Mouse (Mus musculus) neural tube, embryonic 11.5 days (tissue): ENCODE data around the gene Cdk13. TPM values are rescaled to one million over a fixed set of nuclear protein-coding genes. Genes with fewer than 3 reads are reported as not detected.

Experiments used
- ATAC-seq: fragments of 200-750 bp; cut with Nextera tagmentation; 2 replicates; pipeline ENCODE4 v1.8.0; 2017; ENCODE audit warnings: moderate number of reproducible peaks, mild to moderate bottlenecking, moderate TSS enrichment, moderate library complexity; ENCODE audit not compliant: insufficient read depth, low FRiP score, low TSS enrichment
- DNase-seq: peaks from one replicate; pipeline ENCODE4 v3.0.0-alpha.2; 2015; ENCODE audit warnings: low spot score
- H3K27ac ChIP-seq: fragments of 300-500 bp; sonication (generic); 2 replicates; pipeline ENCODE4 v1.5.1; 2014; ENCODE audit warnings: low read depth, mild to moderate bottlenecking, low read length
- H3K27me3 ChIP-seq: fragments of 300-500 bp; sonication (generic); 2 replicates; pipeline ENCODE4 v1.6.1; 2014; ENCODE audit warnings: mild to moderate bottlenecking, low read length, mixed read lengths; ENCODE audit not compliant: control insufficient read depth, insufficient read depth
- H3K36me3 ChIP-seq: fragments of 300-500 bp; sonication (generic); 2 replicates; pipeline ENCODE4 v1.6.1; 2014; ENCODE audit warnings: mild to moderate bottlenecking, low read length, moderate library complexity, mixed read lengths; ENCODE audit not compliant: control insufficient read depth, insufficient read depth
- H3K4me1 ChIP-seq: fragments of 300-500 bp; sonication (generic); 2 replicates; pipeline ENCODE4 v1.6.1; 2014; ENCODE audit warnings: low read length, mixed read lengths; ENCODE audit not compliant: control insufficient read depth, insufficient read depth
- H3K4me2 ChIP-seq: fragments of 300-500 bp; sonication (generic); 2 replicates; pipeline ENCODE4 v1.6.1; 2014; ENCODE audit warnings: low read depth, mild to moderate bottlenecking, moderate library complexity
- H3K4me3 ChIP-seq: fragments of 300-500 bp; sonication (generic); 2 replicates; pipeline ENCODE4 v1.5.1; 2014; ENCODE audit warnings: low read depth, low read length
- H3K9ac ChIP-seq: fragments of 300-500 bp; sonication (generic); 2 replicates; pipeline ENCODE4 v1.6.1; 2014; ENCODE audit warnings: mild to moderate bottlenecking, low read length
- H3K9me3 ChIP-seq: fragments of 300-500 bp; sonication (generic); 2 replicates; pipeline ENCODE4 v1.6.1; 2016; ENCODE audit warnings: low read length; ENCODE audit not compliant: control insufficient read depth
- WGBS: fragments of 180-500 bp; shearing (Covaris S2); extraction: QIAGEN DNeasy Blood & Tissue Kit; methylation state at CpG from one replicate; pipeline ENCODE4 v1.1.7; 2014; 5-methylcytosine and 5-hydroxymethylcytosine counted together
- polyA plus RNA-seq: library from polyadenylated mRNA; unstranded; fragments of >200 nt; fragmentation: Nextera tagmentation; extraction: Ambion mirVana; gene quantifications from 2 replicates; pipeline ENCODE4 v1.2.1, GENCODE M21; 2014

The Cdk13 gene
- polyA plus RNA-seq, 1 experiment from 2014 or later: 20.9 TPM

DNA sequence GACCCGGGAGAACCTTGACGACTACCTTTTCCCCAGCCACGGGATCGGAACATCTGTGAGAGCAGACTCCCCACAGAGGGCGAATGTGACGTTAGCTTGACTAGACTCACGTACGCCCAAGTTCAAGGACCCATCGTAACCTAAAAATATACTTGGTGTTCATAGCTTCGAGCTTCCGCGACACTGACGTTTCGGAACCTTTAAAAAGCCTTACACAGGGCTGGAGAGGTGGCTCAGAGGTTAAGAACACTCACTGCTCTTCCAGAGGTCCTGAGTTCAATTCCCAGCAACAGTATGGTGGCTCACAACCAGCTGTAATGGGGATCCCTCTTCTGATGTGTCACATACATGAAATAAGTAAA is 698 bp upstream of the Cdk13 start:
- under 1% methylated on average over 14 of the region's 14 CpGs for WGBS
- peaks cover 4% of the 10 kb centered on the region for H3K4me1 ChIP-seq
- H3K27ac ChIP-seq: peak overlapping the region; percentile 81
- no peaks in the 10 kb centered on the region for H3K27me3 ChIP-seq
- H3K36me3 ChIP-seq: no peaks in the 10 kb centered on the region
- H3K4me3 ChIP-seq: peak overlapping the region; percentile 99
- no peaks in the 10 kb centered on the region for H3K9me3 ChIP-seq
- peak overlapping the region; percentile 54 for H3K4me2 ChIP-seq
- H3K9ac ChIP-seq: peak overlapping the region; percentile 94
- peak; percentile 2; the same call in 1 of the 2 replicates for ATAC-seq
- no peak for DNase-seq

DNA sequence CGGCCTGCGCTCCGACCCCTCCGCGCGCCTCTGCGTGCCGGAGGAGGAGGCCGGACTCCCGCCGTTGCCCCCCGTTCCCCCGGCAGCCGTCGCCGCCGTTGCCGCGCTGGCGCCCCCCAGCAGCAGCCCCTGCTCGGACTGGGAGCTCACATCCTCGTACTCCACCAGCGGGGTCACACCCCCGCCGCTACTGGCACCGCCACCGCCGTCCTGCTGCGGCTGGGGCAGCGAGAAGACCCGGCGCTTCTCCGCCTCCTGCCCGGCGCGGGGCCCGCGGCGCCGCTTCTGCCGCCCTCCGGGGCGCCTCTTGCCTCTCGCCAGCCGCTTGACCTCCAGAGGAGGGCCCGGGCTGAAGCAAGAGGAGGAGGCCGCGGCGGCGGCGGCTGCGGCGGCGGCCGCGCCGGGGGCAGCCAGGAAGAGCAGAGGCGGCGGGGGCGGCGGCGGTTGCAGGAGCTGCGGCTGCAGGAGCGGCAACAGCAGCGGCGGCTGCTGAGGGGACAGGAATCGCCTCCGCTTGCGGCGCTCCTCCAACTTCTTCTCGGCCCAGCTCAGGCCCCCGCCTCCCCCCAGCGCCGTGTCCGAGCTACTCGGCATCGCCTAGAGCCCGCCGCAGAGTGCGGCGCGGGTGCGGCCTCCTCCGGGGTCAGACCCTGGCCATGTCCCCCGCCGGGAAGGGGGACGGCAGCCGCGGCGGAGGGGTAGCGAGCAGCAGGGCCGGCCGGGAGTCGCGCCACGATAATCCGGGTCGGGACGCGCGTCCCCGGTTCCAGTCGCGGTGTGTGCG is 647 bp downstream of the Cdk13 start:
- peak; percentile 69 for DNase-seq
- Histone ChIP-seq H3K27ac (peak overlapping the region; percentile 96), H3K4me2 (peak overlapping the region; percentile 69), H3K4me3 (peak overlapping the region; percentile 99), H3K9ac (peak overlapping the region; percentile 94), H3K4me1 (peaks cover 4% of the 10 kb centered on the region), H3K36me3 (no peaks in the 10 kb centered on the region), H3K27me3 (no peaks in the 10 kb centered on the region), H3K9me3 (no peaks in the 10 kb centered on the region)
- ATAC-seq: peak; percentile 26
- WGBS: under 1% methylated on average over 57 of the region's 105 CpGs

GRCm38 (mm10) chr13:17803331-17804057 is 1.4 kb downstream of the Cdk13 start:
- Histone ChIP-seq H3K9me3 (no peaks in the 10 kb centered on the region), H3K9ac (peak overlapping the region; percentile 94), H3K27ac (peak overlapping the region; percentile 96), H3K4me3 (peak overlapping the region; percentile 99), H3K27me3 (no peaks in the 10 kb centered on the region), H3K4me2 (peak overlapping the region; percentile 69), H3K36me3 (no peaks in the 10 kb centered on the region), H3K4me1 (peaks cover 4% of the 10 kb centered on the region)
- DNase-seq: peak; percentile 85
- ATAC-seq: peak; percentile 46
- WGBS: under 1% methylated on average over 76 of the region's 85 CpGs

- 6% methylated on average over 3 of the region's 3 CpGs for WGBS
- H3K27me3 ChIP-seq: no peaks in the 10 kb centered on the region
- H3K4me3 ChIP-seq: peak overlapping the region; percentile 99
- H3K36me3 ChIP-seq: no peaks in the 10 kb centered on the region
- peak overlapping the region; percentile 69 for H3K4me2 ChIP-seq
- no peaks in the 10 kb centered on the region for H3K9me3 ChIP-seq
- ATAC-seq: no peak
- no peak overlapping the region for H3K27ac ChIP-seq
- H3K9ac ChIP-seq: peak overlapping the region; percentile 94
- H3K4me1 ChIP-seq: peaks cover 4% of the 10 kb centered on the region
- DNase-seq: no peak
Observed at GRCm38 (mm10) chr13:17802880-17803279, 2.0 kb downstream of the Cdk13 start.

DNA sequence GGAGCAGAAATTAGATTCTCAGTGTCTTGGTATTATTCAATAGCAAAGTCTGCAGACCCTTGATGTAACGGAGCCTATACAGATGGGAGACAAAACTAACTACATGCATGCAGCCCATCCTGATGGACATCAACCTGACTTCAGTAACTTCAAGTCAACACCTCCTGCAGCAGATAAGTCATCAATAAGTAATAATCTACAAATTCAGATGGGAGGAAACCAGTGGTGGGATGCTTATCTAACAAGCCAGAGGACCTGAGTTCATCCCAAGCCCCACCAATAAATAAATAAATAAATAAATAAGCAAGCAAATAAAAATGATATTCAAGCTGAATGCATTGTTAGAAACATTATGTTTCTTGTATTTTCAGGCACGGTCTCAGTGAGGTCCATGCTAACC is 5.2 kb downstream of the Cdk13 start:
- ATAC-seq (no peak), DNase-seq (no peak)
- Histone ChIP-seq H3K27ac (no peak overlapping the region), H3K9ac (no peak overlapping the region), H3K4me3 (no peak overlapping the region), H3K9me3 (no peaks in the 10 kb centered on the region), H3K36me3 (no peaks in the 10 kb centered on the region), H3K4me2 (no peak overlapping the region), H3K4me1 (peaks cover 4% of the 10 kb centered on the region), H3K27me3 (no peaks in the 10 kb centered on the region)
- 95% methylated on average over 2 of the region's 2 CpGs for WGBS

DNA sequence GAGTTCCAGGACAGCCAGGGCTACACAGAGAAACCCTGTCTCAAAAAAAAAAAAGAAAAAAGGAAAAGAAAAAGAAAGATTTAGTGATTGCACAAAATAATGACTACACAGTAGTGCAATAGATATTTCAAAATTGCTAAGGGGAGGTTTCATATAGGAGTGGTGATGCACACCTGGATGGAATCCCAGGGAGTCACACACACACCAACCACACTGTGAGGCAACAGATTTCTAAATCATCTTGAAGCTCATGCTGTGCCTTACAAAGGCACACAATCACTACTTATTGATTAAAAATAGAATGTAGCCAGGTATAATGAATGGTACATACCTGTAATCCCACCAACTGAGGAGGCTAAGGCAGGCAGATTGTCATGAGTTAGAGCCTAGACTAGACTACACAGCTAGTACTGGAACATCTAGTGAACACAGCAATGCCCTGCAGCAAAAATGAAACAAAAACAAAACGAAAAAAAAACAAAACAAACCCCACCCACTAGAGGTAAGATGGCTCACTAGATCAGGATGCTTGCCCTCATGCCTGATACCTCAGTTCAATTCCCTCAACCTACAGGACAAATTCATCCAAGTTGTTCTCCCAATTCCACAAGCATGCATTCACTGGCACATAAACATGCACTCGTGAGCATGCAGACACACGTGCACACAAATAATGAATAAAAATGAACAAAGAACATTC is 9.0 kb downstream of the Cdk13 start:
- Histone ChIP-seq H3K36me3 (no peaks in the 10 kb centered on the region), H3K4me3 (no peak overlapping the region), H3K27me3 (no peaks in the 10 kb centered on the region), H3K4me1 (no peaks in the 10 kb centered on the region), H3K27ac (no peak overlapping the region), H3K9ac (no peak overlapping the region), H3K4me2 (no peak overlapping the region), H3K9me3 (no peaks in the 10 kb centered on the region)
- WGBS: 85% methylated on average over 3 of the region's 3 CpGs
- DNase-seq (no peak), ATAC-seq (no peak)

GRCm38 (mm10) chr13:17783643-17784042 is 21.3 kb downstream of the Cdk13 start:
- DNase-seq (no peak), ATAC-seq (no peak)
- no peaks in the 10 kb centered on the region for H3K4me1 ChIP-seq
- no peak overlapping the region for H3K4me2 ChIP-seq
- 96% methylated on average over 5 of the region's 5 CpGs for WGBS
- H3K27me3 ChIP-seq: no peaks in the 10 kb centered on the region
- H3K27ac ChIP-seq: no peak overlapping the region
- H3K4me3 ChIP-seq: no peak overlapping the region
- no peaks in the 10 kb centered on the region for H3K9me3 ChIP-seq
- no peak overlapping the region for H3K9ac ChIP-seq
- no peaks in the 10 kb centered on the region for H3K36me3 ChIP-seq

DNA sequence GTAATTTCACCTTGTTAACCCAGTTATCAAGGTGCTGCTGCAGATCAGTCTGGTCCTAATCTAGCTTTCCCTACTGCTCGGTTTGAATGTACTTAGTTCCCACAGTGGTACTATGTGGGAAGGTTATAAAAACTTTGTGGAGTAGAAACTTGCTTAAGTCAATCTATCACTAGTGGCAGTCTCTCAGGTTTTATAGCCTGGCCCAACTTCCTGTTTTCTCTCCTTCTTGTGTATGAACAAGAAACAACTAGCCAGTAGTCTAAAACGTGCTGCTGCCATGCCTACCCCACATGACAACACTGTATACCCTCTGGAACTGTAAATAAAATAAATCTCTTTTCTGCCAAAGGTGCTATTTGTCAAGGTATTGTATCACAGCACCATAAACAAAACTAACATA is 25.0 kb downstream of the Cdk13 start:
- Histone ChIP-seq H3K9ac (no peak overlapping the region), H3K9me3 (no peaks in the 10 kb centered on the region), H3K36me3 (no peaks in the 10 kb centered on the region), H3K4me3 (no peak overlapping the region), H3K4me2 (no peak overlapping the region), H3K27me3 (no peaks in the 10 kb centered on the region), H3K27ac (no peak overlapping the region), H3K4me1 (no peaks in the 10 kb centered on the region)
- ATAC-seq: no peak
- WGBS: 76% methylated on average over 2 of the region's 2 CpGs
- no peak for DNase-seq
